Mouse (Mus musculus) heart, adult 2 months (tissue): ENCODE results near the gene C2.

Source experiments
- CTCF ChIP-seq: fragments of 200-600 bp; IDR thresholded peaks from 2 replicates; pipeline ENCODE4 v1.8.1; 2022; ENCODE audit warnings: antibody characterized with exemption, mild to moderate bottlenecking, moderate library complexity
- POLR2A ChIP-seq: fragments of 200-500 bp; IDR thresholded peaks from 2 replicates; pipeline ENCODE4 v1.6.1; 2011; ENCODE audit warnings: mild to moderate bottlenecking, low read depth, low read length, control low read depth; ENCODE audit not compliant: insufficient read depth

- no peak for TF ChIP-seq POLR2A
- no peak for TF ChIP-seq CTCF
Observed at GRCm38 (mm10) chr17:34885615-34886014, 12.4 kb downstream of the C2 start.
